Mouse (Mus musculus): ENCODE results near the gene Pigp.

DNA sequence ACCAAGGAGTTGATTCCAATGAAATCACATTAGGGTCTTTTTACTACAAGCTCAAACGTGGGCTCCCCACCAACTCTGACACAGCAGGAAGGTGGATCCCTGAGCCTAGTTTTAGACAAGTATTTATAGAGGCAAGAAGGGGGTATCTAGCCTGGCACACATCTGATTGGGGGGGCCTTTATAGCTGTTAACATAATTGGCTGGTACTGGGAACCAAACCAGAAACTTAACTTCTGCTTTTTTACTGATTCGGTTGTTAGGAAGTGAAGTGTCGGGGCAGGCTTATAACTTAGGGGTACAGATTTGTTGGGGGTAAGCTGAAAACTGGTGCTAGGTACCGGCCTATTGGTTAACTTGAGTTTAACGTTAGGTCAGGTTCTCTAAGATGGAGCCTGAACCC lies 51.4 kb downstream of the Pigp start:
- TF ChIP-seq CTCF (IDR thresholded peaks at IDR 0.05) (no peak), EP300 (IDR thresholded peaks at IDR 0.05) (no peak)
